Mouse (Mus musculus): ENCODE data around the gene Paxip1. TPM values are rescaled to one million over a fixed set of nuclear protein-coding genes. Genes with fewer than 3 reads are reported as not detected.

The Paxip1 gene
- polyA plus RNA-seq, 1 experiment: 27.3 TPM

DNA sequence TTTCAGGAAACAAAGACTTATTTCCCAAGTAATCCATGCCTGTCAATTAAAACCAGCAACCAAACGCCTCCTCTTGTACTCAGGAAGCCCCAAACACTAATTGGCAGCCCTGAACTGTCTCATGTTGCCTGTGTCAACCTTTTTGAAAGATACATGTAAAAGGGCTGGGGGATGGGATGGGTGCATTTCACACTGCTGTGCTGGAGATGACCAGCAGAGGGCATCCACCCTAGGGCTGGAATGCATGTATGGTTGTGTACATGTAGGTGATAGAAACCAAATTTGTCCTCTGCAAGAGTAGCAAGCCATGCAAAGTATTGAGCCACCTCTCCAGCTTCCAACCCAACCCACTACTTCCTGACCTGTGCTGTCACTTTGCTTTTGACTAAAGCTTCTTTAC lies 2.4 kb upstream of the Paxip1 start:
- no peaks in the 10 kb centered on the region; the same call in 1 of the 2 replicates for H3K4me1 ChIP-seq (ENCODE audit: control insufficient read depth, insufficient read depth, insufficient read length, low read length)
- WGBS: 20% methylated on average over 1 of the region's 1 CpGs
- H3K27me3 ChIP-seq (ENCODE audit: control insufficient read depth, insufficient read depth, low read length): no peaks in the 10 kb centered on the region
- H3K4me3 ChIP-seq (ENCODE audit: low read depth, low read length): no peak overlapping the region
- H3K27ac ChIP-seq (ENCODE audit: insufficient read depth, low read depth, low read length): no peak overlapping the region
- H3K36me3 ChIP-seq (ENCODE audit: control insufficient read depth, insufficient read depth, low read length): 0 out of 2 replicates have a peak, but pooled peaks cover 2% of the 10 kb centered on the region
- TF ChIP-seq CTCF (IDR thresholded peaks at IDR 0.05; ENCODE audit: extremely low read depth, insufficient read length, insufficient replicate concordance, low read depth, low read length) (peak; percentile 73; the same call in 1 of the 2 replicates), POLR2A (IDR thresholded peaks at IDR 0.05; ENCODE audit: low read depth, low read length) (no peak)

DNA sequence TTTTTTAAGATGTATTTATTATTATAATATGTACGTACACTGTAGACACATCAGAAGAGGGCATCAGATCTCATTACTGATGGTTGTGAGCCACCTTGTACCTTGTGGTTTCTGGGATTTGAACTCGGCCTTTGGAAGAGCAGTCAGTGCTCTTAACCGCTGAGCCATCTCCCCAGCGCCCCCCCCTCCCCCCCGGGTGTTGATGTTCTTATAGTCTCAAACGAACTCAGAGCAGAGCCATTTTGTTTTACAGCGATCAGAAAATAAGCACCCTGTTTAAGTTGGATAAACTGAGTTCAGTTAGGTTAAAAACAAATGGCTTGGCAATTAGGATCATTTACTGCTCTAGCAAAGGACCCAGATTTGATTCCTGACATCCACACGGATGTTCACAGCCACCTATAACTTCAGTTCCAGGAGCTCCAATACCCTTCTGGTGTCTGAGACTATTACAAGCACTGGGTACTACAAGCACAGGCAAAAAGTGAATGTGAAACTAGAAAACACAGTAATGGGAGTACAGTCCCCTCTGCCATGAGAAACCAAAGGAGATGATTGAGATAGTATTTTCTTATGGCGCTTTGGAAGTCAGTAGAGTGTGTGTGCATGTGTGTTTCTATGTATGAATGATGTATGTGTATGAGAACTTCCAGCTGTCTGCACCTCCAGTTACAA lies 1.2 kb upstream of the Paxip1 start:
- Histone ChIP-seq H3K36me3 (ENCODE audit: control insufficient read depth, insufficient read depth, low read length) (peaks cover 9% of the 10 kb centered on the region; the same call in 1 of the 2 replicates), H3K27me3 (ENCODE audit: control insufficient read depth, insufficient read depth, low read length) (no peaks in the 10 kb centered on the region), H3K4me1 (ENCODE audit: control insufficient read depth, insufficient read depth, insufficient read length, low read length) (no peaks in the 10 kb centered on the region; the same call in 1 of the 2 replicates), H3K4me3 (ENCODE audit: low read depth, low read length) (no peak overlapping the region), H3K27ac (ENCODE audit: insufficient read depth, low read depth, low read length) (no peak overlapping the region)
- WGBS: 33% methylated on average over 9 of the region's 9 CpGs
- TF ChIP-seq CTCF (IDR thresholded peaks at IDR 0.05; ENCODE audit: extremely low read depth, insufficient read length, insufficient replicate concordance, low read depth, low read length) (no peak), POLR2A (IDR thresholded peaks at IDR 0.05; ENCODE audit: low read depth, low read length) (no peak)

DNA sequence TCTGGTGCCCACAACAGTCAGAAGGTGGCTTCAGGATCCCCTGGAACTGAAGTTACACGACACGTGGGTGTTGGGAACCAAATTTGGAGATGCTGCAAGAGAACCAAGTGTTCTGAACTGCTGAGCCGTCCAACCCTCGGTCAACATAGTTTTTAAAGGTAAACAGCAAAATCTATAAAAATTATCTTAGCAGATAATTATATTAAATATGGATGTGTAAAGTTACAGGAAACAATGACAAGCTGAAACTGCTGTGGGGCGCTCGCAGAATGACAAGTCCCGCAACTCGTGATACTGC lies 631 bp upstream of the Paxip1 start:
- TF ChIP-seq CTCF (IDR thresholded peaks at IDR 0.05; ENCODE audit: extremely low read depth, insufficient read length, insufficient replicate concordance, low read depth, low read length) (no peak), POLR2A (IDR thresholded peaks at IDR 0.05; ENCODE audit: low read depth, low read length) (no peak)
- H3K4me1 ChIP-seq (ENCODE audit: control insufficient read depth, insufficient read depth, insufficient read length, low read length): no peaks in the 10 kb centered on the region; the same call in 1 of the 2 replicates
- no peaks in the 10 kb centered on the region for H3K27me3 ChIP-seq (ENCODE audit: control insufficient read depth, insufficient read depth, low read length)
- peak overlapping the region; percentile 68 for H3K4me3 ChIP-seq (ENCODE audit: low read depth, low read length)
- H3K27ac ChIP-seq (ENCODE audit: insufficient read depth, low read depth, low read length): peak overlapping the region; percentile 75
- peaks cover 11% of the 10 kb centered on the region; the same call in 1 of the 2 replicates for H3K36me3 ChIP-seq (ENCODE audit: control insufficient read depth, insufficient read depth, low read length)
- 5% methylated on average over 8 of the region's 8 CpGs for WGBS

DNA sequence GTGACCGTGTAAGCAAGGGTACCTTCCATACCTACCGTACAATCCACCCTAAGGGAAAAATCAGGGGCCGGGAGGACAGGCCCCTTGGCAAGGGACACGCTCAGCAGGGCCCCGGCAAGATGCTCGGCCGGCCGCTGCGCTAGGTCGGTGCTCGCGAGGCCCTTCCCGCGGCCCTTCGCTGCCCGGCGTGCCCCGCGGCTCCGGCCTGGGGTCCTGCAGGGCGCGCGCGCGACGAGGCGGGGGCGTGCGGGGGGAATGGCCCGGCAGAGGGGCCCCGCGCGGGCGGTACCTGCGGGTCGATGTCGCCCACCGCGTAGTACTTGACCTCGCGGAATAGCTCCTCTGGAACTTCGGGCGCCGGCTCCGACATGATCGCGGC lies 592 bp downstream of the Paxip1 start:
- Histone ChIP-seq H3K4me1 (ENCODE audit: control insufficient read depth, insufficient read depth, insufficient read length, low read length) (no peaks in the 10 kb centered on the region; the same call in 1 of the 2 replicates), H3K27me3 (ENCODE audit: control insufficient read depth, insufficient read depth, low read length) (no peaks in the 10 kb centered on the region), H3K36me3 (ENCODE audit: control insufficient read depth, insufficient read depth, low read length) (peaks cover 22% of the 10 kb centered on the region), H3K27ac (ENCODE audit: insufficient read depth, low read depth, low read length) (peak overlapping the region; percentile 98), H3K4me3 (ENCODE audit: low read depth, low read length) (peak overlapping the region; percentile 68)
- no peak for TF ChIP-seq CTCF (IDR thresholded peaks at IDR 0.05; ENCODE audit: extremely low read depth, insufficient read length, insufficient replicate concordance, low read depth, low read length)
- TF ChIP-seq POLR2A (IDR thresholded peaks at IDR 0.05; ENCODE audit: low read depth, low read length): no peak
- under 1% methylated on average over 44 of the region's 47 CpGs for WGBS

DNA sequence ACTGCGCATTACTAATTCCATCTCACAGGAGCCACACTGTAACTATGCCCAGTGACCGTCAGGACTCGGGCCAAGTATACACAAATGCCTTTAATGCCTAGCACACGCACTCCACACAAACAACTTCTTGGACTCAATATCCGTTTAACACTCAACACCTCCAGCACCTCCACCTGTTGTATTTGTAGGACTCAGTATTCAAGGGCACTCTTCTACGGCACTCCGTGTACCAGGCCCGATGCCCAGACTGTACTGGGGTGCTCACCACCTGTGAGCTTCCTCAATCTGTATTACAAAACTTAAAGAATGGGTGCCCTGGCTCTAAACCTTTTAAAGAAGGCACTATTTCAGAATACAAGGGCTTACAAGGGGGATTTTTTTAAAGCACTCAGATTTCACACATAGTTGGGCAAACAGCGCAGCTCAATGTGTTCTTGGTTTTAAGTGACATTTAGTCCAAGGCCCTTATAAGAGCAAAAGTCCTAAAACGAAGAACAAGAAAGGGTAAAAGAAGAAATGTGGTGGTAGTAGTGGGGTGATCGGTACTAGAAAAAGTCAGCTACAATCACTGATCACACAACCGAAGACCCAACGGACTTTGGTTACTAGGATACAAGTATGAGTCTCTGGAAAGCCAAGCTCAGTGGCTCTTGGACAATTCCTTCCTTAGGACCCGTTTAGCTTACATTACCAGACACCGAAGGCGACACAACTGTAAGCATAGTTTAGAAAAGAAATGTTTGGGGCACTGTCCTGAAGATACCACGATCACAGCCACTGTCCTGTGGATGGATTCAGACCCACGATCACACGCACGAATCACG lies 1.2 kb downstream of the Paxip1 start:
- WGBS: 10% methylated on average over 21 of the region's 21 CpGs
- H3K4me1 ChIP-seq (ENCODE audit: control insufficient read depth, insufficient read depth, insufficient read length, low read length): no peaks in the 10 kb centered on the region; the same call in 1 of the 2 replicates
- peak overlapping the region; percentile 98 for H3K27ac ChIP-seq (ENCODE audit: insufficient read depth, low read depth, low read length)
- H3K4me3 ChIP-seq (ENCODE audit: low read depth, low read length): peak overlapping the region; percentile 68
- TF ChIP-seq POLR2A (IDR thresholded peaks at IDR 0.05; ENCODE audit: low read depth, low read length) (no peak), CTCF (IDR thresholded peaks at IDR 0.05; ENCODE audit: extremely low read depth, insufficient read length, insufficient replicate concordance, low read depth, low read length) (no peak)
- H3K27me3 ChIP-seq (ENCODE audit: control insufficient read depth, insufficient read depth, low read length): no peaks in the 10 kb centered on the region
- H3K36me3 ChIP-seq (ENCODE audit: control insufficient read depth, insufficient read depth, low read length): peaks cover 27% of the 10 kb centered on the region

DNA sequence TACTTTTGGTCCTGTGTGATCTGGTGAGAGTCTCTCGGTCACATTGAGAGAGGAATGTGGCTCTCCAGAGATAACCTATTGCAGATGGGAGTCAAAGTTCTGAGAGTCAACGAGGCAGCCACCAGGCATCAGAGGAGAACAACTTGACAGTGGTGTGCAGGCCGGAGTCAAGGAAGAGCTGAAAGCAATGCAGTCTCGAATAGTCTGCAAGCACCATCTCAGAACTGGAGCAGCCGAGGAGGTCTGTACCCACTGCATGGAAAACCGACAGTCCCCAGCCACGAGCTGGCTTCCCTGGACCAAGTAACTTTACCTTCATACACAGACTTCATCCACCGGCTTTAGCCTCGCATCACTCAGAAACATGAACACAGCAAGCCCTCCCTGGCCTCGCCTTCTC lies 1.9 kb downstream of the Paxip1 start:
- 60% methylated on average over 10 of the region's 10 CpGs for WGBS
- Histone ChIP-seq H3K27ac (ENCODE audit: insufficient read depth, low read depth, low read length) (no peak overlapping the region), H3K4me3 (ENCODE audit: low read depth, low read length) (no peak overlapping the region), H3K36me3 (ENCODE audit: control insufficient read depth, insufficient read depth, low read length) (peaks cover 31% of the 10 kb centered on the region), H3K27me3 (ENCODE audit: control insufficient read depth, insufficient read depth, low read length) (no peaks in the 10 kb centered on the region), H3K4me1 (ENCODE audit: control insufficient read depth, insufficient read depth, insufficient read length, low read length) (no peaks in the 10 kb centered on the region; the same call in 1 of the 2 replicates)
- TF ChIP-seq POLR2A (IDR thresholded peaks at IDR 0.05; ENCODE audit: low read depth, low read length): no peak
- no peak for TF ChIP-seq CTCF (IDR thresholded peaks at IDR 0.05; ENCODE audit: extremely low read depth, insufficient read length, insufficient replicate concordance, low read depth, low read length)

DNA sequence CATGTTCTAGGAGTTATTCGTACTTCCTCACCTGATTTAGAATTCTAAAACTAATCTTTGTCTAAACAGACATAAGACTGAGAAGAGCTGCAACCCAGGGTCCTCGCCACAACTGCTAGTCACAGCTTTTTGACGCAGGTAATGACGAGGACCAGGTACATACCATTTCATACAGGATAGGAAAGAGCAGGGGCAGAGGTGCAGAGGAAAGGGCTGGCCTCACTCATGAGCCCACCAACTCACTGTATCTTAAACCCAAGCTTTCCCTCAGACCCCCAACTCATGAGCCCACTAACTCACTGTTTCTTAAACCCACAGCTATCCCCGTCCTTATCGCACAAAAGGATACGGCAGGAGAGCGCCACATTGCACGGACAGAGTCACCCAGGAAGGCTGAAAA lies 8.1 kb downstream of the Paxip1 start:
- Histone ChIP-seq H3K4me1 (ENCODE audit: control insufficient read depth, insufficient read depth, insufficient read length, low read length) (no peaks in the 10 kb centered on the region), H3K27ac (ENCODE audit: insufficient read depth, low read depth, low read length) (no peak overlapping the region), H3K4me3 (ENCODE audit: low read depth, low read length) (no peak overlapping the region), H3K36me3 (ENCODE audit: control insufficient read depth, insufficient read depth, low read length) (peaks cover 63% of the 10 kb centered on the region), H3K27me3 (ENCODE audit: control insufficient read depth, insufficient read depth, low read length) (no peaks in the 10 kb centered on the region)
- TF ChIP-seq POLR2A (IDR thresholded peaks at IDR 0.05; ENCODE audit: low read depth, low read length): no peak
- no peak for TF ChIP-seq CTCF (IDR thresholded peaks at IDR 0.05; ENCODE audit: extremely low read depth, insufficient read length, insufficient replicate concordance, low read depth, low read length)
- 95% methylated on average over 9 of the region's 9 CpGs for WGBS

Measured in small intestine, adult 2 months (tissue).